Comparison of ENCODE assay signal across 8 mouse cellular contexts in genomic region chr9:109985416-109985815, GRCm38 (mm10). TPM values are rescaled to one million over a fixed set of nuclear protein-coding genes. Genes with fewer than 3 reads are reported as not detected.
DNase-seq lines count a peak whose midpoint lies in the region; ATAC-seq and TF ChIP-seq lines count a peak whose summit lies in the region.

No protein-coding gene starts in this region.

- peak; percentile 96 for TF ChIP-seq CTCF in cortical plate, adult 2 months (IDR thresholded peaks at IDR 0.05; ENCODE audit: extremely low read depth, insufficient read depth, low read length)
- TF ChIP-seq CTCF in intestine, postnatal 0 days (IDR thresholded peaks at IDR 0.05; ENCODE audit: low read depth): peak; percentile 91

- H3K9ac ChIP-seq in intestine, postnatal 0 days (ENCODE audit: low read depth, low read length): no peak overlapping the region
- H3K9ac ChIP-seq in midbrain, embryonic 11.5 days (ENCODE audit: low read length): no peak overlapping the region

- no peak overlapping the region for H3K4me3 ChIP-seq in cortical plate, adult 2 months (ENCODE audit: insufficient read depth, low read length)
- H3K4me3 ChIP-seq in intestine, postnatal 0 days (ENCODE audit: low read depth, low read length): no peak overlapping the region
- no peak overlapping the region for H3K4me3 ChIP-seq in midbrain, embryonic 11.5 days (ENCODE audit: low read depth, low read length)

- TF ChIP-seq POLR2A in cortical plate, adult 2 months (IDR thresholded peaks at IDR 0.05; ENCODE audit: extremely low read depth, insufficient read depth, low read length): no peak

- peak; percentile 51; the same call in 1 of the 2 replicates for ATAC-seq in intestine, postnatal 0 days
- ATAC-seq in midbrain, embryonic 11.5 days (ENCODE audit: low FRiP score): peak; percentile 84

- WGBS in intestine, postnatal 0 days: 39% methylated on average over 4 of the region's 4 CpGs
- 31% methylated on average over 4 of the region's 4 CpGs for WGBS in midbrain, embryonic 11.5 days

- H3K4me2 ChIP-seq in intestine, postnatal 0 days (replicated peaks; ENCODE audit: low read depth): no peak overlapping the region
- H3K4me2 ChIP-seq in midbrain, embryonic 11.5 days: no peak overlapping the region

- peaks cover 2% of the 10 kb centered on the region; the same call in 1 of the 2 replicates for H3K4me1 ChIP-seq in cortical plate, adult 2 months (ENCODE audit: control insufficient read depth, insufficient read depth, low read length)
- no peaks in the 10 kb centered on the region for H3K4me1 ChIP-seq in intestine, postnatal 0 days (replicated peaks; ENCODE audit: control insufficient read depth, insufficient read depth, low read length)
- no peaks in the 10 kb centered on the region for H3K4me1 ChIP-seq in midbrain, embryonic 11.5 days (ENCODE audit: control insufficient read depth, insufficient read depth, low read length)

- intact Hi-C loops in gastrocnemius, postnatal 36 days (cut with DNase I): loop anchor here (10.0 kb wide), 1 partner anchor 91 kb away; no protein-coding TSS in a partner anchor
- intact Hi-C loops in left cerebral cortex, postnatal 25 days (cut with DNase I): loop anchor here (1.0 to 5.0 kb wide), 2 partner anchors 86 to 93 kb away; no protein-coding TSS in a partner anchor

- peaks cover 22% of the 10 kb centered on the region for H3K36me3 ChIP-seq in intestine, postnatal 0 days (ENCODE audit: control insufficient read depth, insufficient read depth)
- H3K36me3 ChIP-seq in midbrain, embryonic 11.5 days (ENCODE audit: control insufficient read depth, insufficient read depth, low read length): no peaks in the 10 kb centered on the region

- no peaks in the 10 kb centered on the region for H3K27me3 ChIP-seq in intestine, postnatal 0 days (replicated peaks; ENCODE audit: control insufficient read depth, insufficient read depth, low read length)
- no peaks in the 10 kb centered on the region for H3K27me3 ChIP-seq in midbrain, embryonic 11.5 days (ENCODE audit: control insufficient read depth, insufficient read depth, low read length)

- no peaks in the 10 kb centered on the region for H3K9me3 ChIP-seq in intestine, postnatal 0 days (ENCODE audit: control insufficient read depth)
- no peaks in the 10 kb centered on the region for H3K9me3 ChIP-seq in midbrain, embryonic 11.5 days (ENCODE audit: control insufficient read depth, low read length)

- H3K27ac ChIP-seq in cortical plate, adult 2 months (ENCODE audit: insufficient read depth, low read length): no peak overlapping the region
- no peak overlapping the region for H3K27ac ChIP-seq in intestine, postnatal 0 days (ENCODE audit: low read depth, low read length)
- no peak overlapping the region for H3K27ac ChIP-seq in midbrain, embryonic 11.5 days (ENCODE audit: low read depth, low read length)

- peak; percentile 49 for DNase-seq in ovary, adult 18-20 months (ENCODE audit: low spot score)
- DNase-seq in ovary, postnatal 10 days (ENCODE audit: low spot score): no peak
- DNase-seq in gastrocnemius, postnatal 36 days: peak; percentile 34 to 50
- peak; percentile 76 to 86 for DNase-seq in left cerebral cortex, postnatal 25 days (ENCODE audit: low spot score in 2 of 2)
- DNase-seq in midbrain, embryonic 11.5 days (ENCODE audit: low spot score, missing footprints): peak; percentile 91
- DNase-seq in skeletal muscle tissue, adult 2 months (ENCODE audit: low read depth, low spot score): peak; percentile 76

RNA-seq across cellular contexts. Expression of gene Map4, which starts 54.2 kb away (rescaled TPM):
- polyA plus RNA-seq in cortical plate, adult 2 months (2012; rRNA removed): 337 and 346 TPM in 2 replicates
- 100 to 1,000 TPM; 418 to 437 TPM for total RNA-seq in gastrocnemius, postnatal 36 days (2021)
- polyA plus RNA-seq in intestine, postnatal 0 days (2015; fragmentation: Nextera tagmentation; extraction: Ambion mirVana): 26.0 and 28.4 TPM in 2 replicates
- total RNA-seq in left cerebral cortex, postnatal 25 days (2021): 100 to 1,000 TPM; 350 to 364 TPM
- polyA plus RNA-seq in midbrain, embryonic 11.5 days (2014; fragmentation: Nextera tagmentation; extraction: Ambion mirVana): 80.1 and 81.4 TPM in 2 replicates
